Comparison of ENCODE assay signal across 17 mouse cellular contexts in the genomic region with DNA sequence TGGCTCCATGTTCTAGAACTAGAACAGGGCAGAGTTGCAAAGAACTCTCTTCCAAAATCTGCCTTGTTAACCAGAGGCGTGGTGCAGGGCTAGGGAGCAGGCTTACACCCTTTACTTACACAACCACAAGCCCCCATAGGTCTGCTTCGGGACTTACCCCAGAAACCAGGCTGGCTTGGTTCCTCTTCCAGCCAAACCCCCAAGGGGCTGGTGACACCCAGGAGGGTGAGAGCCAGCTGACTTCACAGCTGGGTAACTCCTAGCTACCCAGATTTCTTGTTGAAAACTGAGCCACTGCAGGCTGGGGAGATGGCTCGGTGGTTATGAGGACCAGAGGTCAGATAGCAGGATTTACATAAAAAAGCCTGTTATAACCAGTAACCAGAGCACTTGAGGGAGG.
DNase-seq lines count a peak whose midpoint lies in the region; ATAC-seq and TF ChIP-seq lines count a peak whose summit lies in the region.
"Had no signal": no experiment of that assay in that cellular context is flagged by ENCODE, and none has a peak within 500 bp of the region (broad histone marks: within the 10 kb centered on the region; RNA-seq: fewer than 3 reads in every experiment).

No protein-coding gene starts in this region.

- no peak overlapping the region for H3K27ac ChIP-seq in cerebellum, adult 2 months (ENCODE audit: insufficient read depth, low read length)
- H3K27ac ChIP-seq: embryonic facial prominence, embryonic 10.5 days; forebrain, embryonic 13.5 days; heart, embryonic 13.5 days had no signal

- TF ChIP-seq CTCF in lung, adult 2 months (IDR thresholded peaks at IDR 0.05; ENCODE audit: insufficient read depth, low read length), result no peak
- TF ChIP-seq CTCF in cerebellum, adult 2 months (IDR thresholded peaks at IDR 0.05; ENCODE audit: borderline replicate concordance, insufficient read depth, low read depth, low read length), result no peak

- peak; percentile 9 to 28 for DNase-seq in lung, adult 18-20 months
- DNase-seq in lung, adult 2 months, result no peak
- peak; percentile 34 for DNase-seq in skeletal muscle tissue, adult 2 months (ENCODE audit: low read depth, low spot score)
- peak; percentile 95 for DNase-seq in splenic B cell, adult 2 months (ENCODE audit: low read depth, low spot score)
- no peak for DNase-seq in embryo, embryonic 10 days (ENCODE audit: low spot score)
- DNase-seq in cerebellum, adult 2 months, result no peak
- DNase-seq: cerebellum, postnatal 25 days; heart, postnatal 36 days; kidney, adult 8-10 months; kidney, postnatal 4 days; midbrain, embryonic 14.5 days; thymus, postnatal 4 days had no signal

- peak; percentile 74 for ATAC-seq in common myeloid progenitor, adult 5-6 weeks (replicated peaks; ENCODE audit: low read depth, poor library complexity, severe bottlenecking)
- ATAC-seq: forebrain, embryonic 13.5 days; inflammation-experienced regulatory T-cells, adult 6 months had no signal

- no peaks in the 10 kb centered on the region for H3K27me3 ChIP-seq in splenic B cell, adult 2 months (ENCODE audit: control insufficient read depth, insufficient read depth, low read length, poor library complexity, severe bottlenecking)
- no peaks in the 10 kb centered on the region for H3K27me3 ChIP-seq in cerebellum, adult 2 months (ENCODE audit: control insufficient read depth, insufficient read depth, low read length)
- H3K27me3 ChIP-seq: forebrain, embryonic 13.5 days; heart, embryonic 13.5 days had no signal

- 68% methylated on average over 3 of the region's 3 CpGs for WGBS in lung, adult 2 months
- WGBS in cerebellum, adult 2 months, result 82% methylated on average over 3 of the region's 3 CpGs

- no peak for TF ChIP-seq POLR2A in lung, adult 2 months (IDR thresholded peaks at IDR 0.05; ENCODE audit: borderline replicate concordance, extremely low read depth, low read depth, low read length)
- no peak for TF ChIP-seq POLR2A in cerebellum, adult 2 months (IDR thresholded peaks at IDR 0.05; ENCODE audit: borderline replicate concordance, insufficient read depth, low read length)

- no peak overlapping the region for H3K4me3 ChIP-seq in lung, adult 2 months (replicated peaks; ENCODE audit: extremely low read depth, low read depth, low read length)
- no peak overlapping the region for H3K4me3 ChIP-seq in cerebellum, adult 2 months (replicated peaks; ENCODE audit: insufficient read depth, low read depth, low read length)
- H3K4me3 ChIP-seq: embryonic facial prominence, embryonic 10.5 days; forebrain, embryonic 13.5 days; heart, embryonic 13.5 days had no signal

- H3K4me1 ChIP-seq in lung, adult 2 months (ENCODE audit: control insufficient read depth, insufficient read depth, low read length), result no peaks in the 10 kb centered on the region
- H3K4me1 ChIP-seq in cerebellum, adult 2 months (ENCODE audit: control insufficient read depth, insufficient read depth, low read length), result peaks cover 25% of the 10 kb centered on the region; the same call in 1 of the 2 replicates
- H3K4me1 ChIP-seq: embryonic facial prominence, embryonic 10.5 days; forebrain, embryonic 13.5 days had no signal

- peaks cover 2% of the 10 kb centered on the region; the same call in 1 of the 2 replicates for H3K36me3 ChIP-seq in splenic B cell, adult 2 months (ENCODE audit: control insufficient read depth, insufficient read depth, low read length, poor library complexity, severe bottlenecking)
- H3K36me3 ChIP-seq: embryonic facial prominence, embryonic 10.5 days; heart, embryonic 13.5 days had no signal

Comparison
In these comparisons a context has a peak if more than half of its experiments do, and no peak if none do; other contexts are left out.
1. DNase-seq: peak in lung, adult 18-20 months (2 of 2), skeletal muscle tissue, adult 2 months (single experiment) and splenic B cell, adult 2 months (single experiment); none in lung, adult 2 months (single experiment), embryo, embryonic 10 days (single experiment) and cerebellum, adult 2 months (0 of 2).